Comparison of ENCODE assay signal across 9 mouse cellular contexts in the genomic region with DNA sequence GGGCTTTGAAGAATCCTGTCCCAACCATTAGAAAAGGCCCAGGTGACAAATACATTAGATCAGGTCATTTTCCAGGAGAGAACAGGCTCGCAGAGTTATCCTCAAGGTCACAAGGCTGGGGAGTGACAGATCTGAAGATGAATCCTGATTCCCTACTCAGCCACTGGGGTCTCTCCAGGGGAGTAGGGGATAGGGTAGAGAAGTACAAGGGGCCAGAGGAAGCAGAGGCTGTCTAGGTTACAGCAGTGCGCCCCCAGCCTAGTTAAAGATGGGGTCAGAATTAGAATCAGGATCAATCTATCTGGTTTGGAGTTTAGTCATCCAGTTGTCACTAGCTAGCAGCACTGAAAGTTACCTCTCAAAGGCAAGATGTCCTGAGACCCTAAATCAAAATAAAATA. TPM values are rescaled to one million over a fixed set of nuclear protein-coding genes. Genes with fewer than 3 reads are reported as not detected.
DNase-seq lines count a peak whose midpoint lies in the region; ATAC-seq and TF ChIP-seq lines count a peak whose summit lies in the region.
"Had no signal": no experiment of that assay in that cellular context is flagged by ENCODE, and none has a peak within 500 bp of the region (broad histone marks: within the 10 kb centered on the region; RNA-seq: fewer than 3 reads in every experiment).

No protein-coding gene starts in this region.

- no peak overlapping the region for H3K9ac ChIP-seq in lung, embryonic 15.5 days
- peak overlapping the region; percentile 62; the same call in 1 of the 2 replicates for H3K9ac ChIP-seq in limb, embryonic 14.5 days (ENCODE audit: low read depth, low read length, severe bottlenecking)
- no peak overlapping the region for H3K9ac ChIP-seq in stomach, embryonic 15.5 days

- ATAC-seq in lung, embryonic 15.5 days (ENCODE audit: borderline replicate concordance, extremely low read depth, low FRiP score, low TSS enrichment), result no peak
- no peak for ATAC-seq in limb, embryonic 14.5 days (ENCODE audit: low FRiP score, low read depth)
- no peak for ATAC-seq in stomach, embryonic 15.5 days (ENCODE audit: insufficient read depth, low FRiP score, low read depth)
- ATAC-seq in frontal cortex, adult (ENCODE audit: low TSS enrichment), result no peak

- peak in 1 of 2 experiments; percentile 24 for DNase-seq in cerebellum, adult 2 months
- DNase-seq in cerebellum, postnatal 36 days, result no peak
- no peak for DNase-seq in lung, adult 2 months
- no peak for DNase-seq in limb, embryonic 14.5 days (ENCODE audit: low spot score)
- no peak for DNase-seq in right cerebral cortex, adult 2 months (ENCODE audit: low spot score in 2 of 2)
- DNase-seq: thymus, adult 18-20 months had no signal

- peak overlapping the region; percentile 88 for H3K4me2 ChIP-seq in lung, embryonic 15.5 days
- H3K4me2 ChIP-seq in limb, embryonic 14.5 days (replicated peaks; ENCODE audit: low read depth, low read length, severe bottlenecking), result peak overlapping the region; percentile 91
- peak overlapping the region; percentile 95 for H3K4me2 ChIP-seq in stomach, embryonic 15.5 days

- H3K9me3 ChIP-seq in lung, embryonic 15.5 days, result no peaks in the 10 kb centered on the region
- H3K9me3 ChIP-seq in limb, embryonic 14.5 days (ENCODE audit: control insufficient read depth, low read length), result no peaks in the 10 kb centered on the region
- H3K9me3 ChIP-seq in stomach, embryonic 15.5 days, result no peaks in the 10 kb centered on the region

- no peak for TF ChIP-seq CTCF in cerebellum, adult 2 months (IDR thresholded peaks at IDR 0.05; ENCODE audit: borderline replicate concordance, insufficient read depth, low read depth, low read length)
- TF ChIP-seq CTCF in lung, adult 2 months (IDR thresholded peaks at IDR 0.05; ENCODE audit: insufficient read depth, low read length), result no peak

- H3K4me1 ChIP-seq in cerebellum, adult 2 months (ENCODE audit: control insufficient read depth, insufficient read depth, low read length), result peaks cover 20% of the 10 kb centered on the region; the same call in 1 of the 2 replicates
- H3K4me1 ChIP-seq in lung, embryonic 15.5 days, result peaks cover 5% of the 10 kb centered on the region
- H3K4me1 ChIP-seq in lung, adult 2 months (ENCODE audit: control insufficient read depth, insufficient read depth, low read length), result peaks cover 3% of the 10 kb centered on the region; the same call in 1 of the 2 replicates
- H3K4me1 ChIP-seq in limb, embryonic 14.5 days (ENCODE audit: control insufficient read depth, insufficient read depth, low read length), result no peaks in the 10 kb centered on the region
- peaks cover 12% of the 10 kb centered on the region; the same call in 1 of the 2 replicates for H3K4me1 ChIP-seq in stomach, embryonic 15.5 days

- H3K27ac ChIP-seq in cerebellum, adult 2 months (ENCODE audit: insufficient read depth, low read length), result peak overlapping the region; percentile 98; the same call in 1 of the 2 replicates
- H3K27ac ChIP-seq in lung, embryonic 15.5 days, result no peak overlapping the region
- no peak overlapping the region for H3K27ac ChIP-seq in limb, embryonic 14.5 days (replicated peaks; ENCODE audit: low read depth, low read length)
- no peak overlapping the region for H3K27ac ChIP-seq in stomach, embryonic 15.5 days

- WGBS in cerebellum, adult 2 months, result 68% methylated on average over 2 of the region's 2 CpGs
- 63% methylated on average over 2 of the region's 2 CpGs for WGBS in lung, embryonic 15.5 days
- whole genome bisulfite sequencing in lung, adult 2 months, result 78% methylated on average over 2 of the region's 2 CpGs
- 63% methylated on average over 2 of the region's 2 CpGs for whole genome bisulfite sequencing in limb, embryonic 14.5 days
- WGBS in stomach, embryonic 15.5 days, result 61% methylated on average over 2 of the region's 2 CpGs

- H3K27me3 ChIP-seq in cerebellum, adult 2 months (ENCODE audit: control insufficient read depth, insufficient read depth, low read length), result no peaks in the 10 kb centered on the region
- H3K27me3 ChIP-seq in lung, embryonic 15.5 days, result peaks cover 28% of the 10 kb centered on the region
- peaks cover 16% of the 10 kb centered on the region for H3K27me3 ChIP-seq in limb, embryonic 14.5 days (ENCODE audit: control insufficient read depth, insufficient read depth, low read length)
- H3K27me3 ChIP-seq in stomach, embryonic 15.5 days (replicated peaks), result peaks cover 18% of the 10 kb centered on the region

- H3K4me3 ChIP-seq in cerebellum, adult 2 months (replicated peaks; ENCODE audit: insufficient read depth, low read depth, low read length), result peak overlapping the region; percentile 90
- peak overlapping the region; percentile 43; the same call in 1 of the 2 replicates for H3K4me3 ChIP-seq in lung, embryonic 15.5 days
- H3K4me3 ChIP-seq in lung, adult 2 months (replicated peaks; ENCODE audit: extremely low read depth, low read depth, low read length), result no peak overlapping the region
- H3K4me3 ChIP-seq in limb, embryonic 14.5 days (replicated peaks; ENCODE audit: low read length), result peak overlapping the region; percentile 50
- peak overlapping the region; percentile 47 for H3K4me3 ChIP-seq in stomach, embryonic 15.5 days (replicated peaks)

- no peaks in the 10 kb centered on the region for H3K36me3 ChIP-seq in lung, embryonic 15.5 days
- H3K36me3 ChIP-seq in limb, embryonic 14.5 days (ENCODE audit: control insufficient read depth, insufficient read depth, low read length), result no peaks in the 10 kb centered on the region
- H3K36me3 ChIP-seq in stomach, embryonic 15.5 days, result no peaks in the 10 kb centered on the region

- no peak for TF ChIP-seq POLR2A in cerebellum, adult 2 months (IDR thresholded peaks at IDR 0.05; ENCODE audit: borderline replicate concordance, insufficient read depth, low read length)
- no peak for TF ChIP-seq POLR2A in lung, adult 2 months (IDR thresholded peaks at IDR 0.05; ENCODE audit: borderline replicate concordance, extremely low read depth, low read depth, low read length)
- TF ChIP-seq POLR2A in limb, embryonic 14.5 days (IDR thresholded peaks at IDR 0.05; ENCODE audit: borderline replicate concordance, extremely low read depth, insufficient read depth, insufficient read length), result no peak

RNA-seq across cellular contexts. Expression of a gene that starts 0.3 kb away (rescaled TPM):
- 54.9 and 56.2 TPM in 2 replicates for polyA plus RNA-seq in cerebellum, adult 2 months (2012; rRNA removed)
- polyA plus RNA-seq in lung, embryonic 15.5 days (2015; fragmentation: Nextera tagmentation; extraction: Ambion mirVana), result 2.9 and 3.5 TPM in 2 replicates
- 0.17 and 0.80 TPM in 2 replicates for polyA plus RNA-seq in lung, adult 2 months (2012; rRNA removed)
- 2.3 and 2.6 TPM in 2 replicates for polyA plus RNA-seq in limb, embryonic 14.5 days (2012; rRNA removed)
- polyA plus RNA-seq in limb, embryonic 14.5 days (2014; fragmentation: Nextera tagmentation; extraction: Ambion mirVana), result 1.4 and 2.6 TPM in 2 replicates
- 7.4 and 12.6 TPM in 2 replicates for polyA plus RNA-seq in stomach, embryonic 15.5 days (2015; fragmentation: Nextera tagmentation; extraction: Ambion mirVana)

RNA-seq across cellular contexts. Expression of a gene that starts 12.2 kb away (rescaled TPM):
- not detected in 2 replicates for polyA plus RNA-seq in cerebellum, adult 2 months (2012; rRNA removed)
- not detected in 2 replicates for polyA plus RNA-seq in lung, embryonic 15.5 days (2015; fragmentation: Nextera tagmentation; extraction: Ambion mirVana)
- not detected in 2 replicates for polyA plus RNA-seq in lung, adult 2 months (2012; rRNA removed)
- polyA plus RNA-seq in limb, embryonic 14.5 days (2012; rRNA removed), result not detected in 2 replicates
- polyA plus RNA-seq in limb, embryonic 14.5 days (2014; fragmentation: Nextera tagmentation; extraction: Ambion mirVana), result not detected in 2 replicates
- not detected in 2 replicates for polyA plus RNA-seq in stomach, embryonic 15.5 days (2015; fragmentation: Nextera tagmentation; extraction: Ambion mirVana)
